Mouse (Mus musculus) bone marrow, adult 2 months (tissue): ENCODE results near the gene Soat1.

ENCODE experiments used
- CTCF ChIP-seq: fragments of 200-500 bp; IDR thresholded peaks from 2 replicates; pipeline ENCODE4 v1.5.1; 2011; ENCODE audit warnings: low read length, control low read depth; ENCODE audit not compliant: control insufficient read depth, insufficient read depth
- POLR2A ChIP-seq: fragments of 200-500 bp; IDR thresholded peaks from 2 replicates; pipeline ENCODE4 v1.6.1; 2011; ENCODE audit warnings: low read depth, mild to moderate bottlenecking, control low read depth, low read length, borderline replicate concordance; ENCODE audit not compliant: control insufficient read depth

DNA sequence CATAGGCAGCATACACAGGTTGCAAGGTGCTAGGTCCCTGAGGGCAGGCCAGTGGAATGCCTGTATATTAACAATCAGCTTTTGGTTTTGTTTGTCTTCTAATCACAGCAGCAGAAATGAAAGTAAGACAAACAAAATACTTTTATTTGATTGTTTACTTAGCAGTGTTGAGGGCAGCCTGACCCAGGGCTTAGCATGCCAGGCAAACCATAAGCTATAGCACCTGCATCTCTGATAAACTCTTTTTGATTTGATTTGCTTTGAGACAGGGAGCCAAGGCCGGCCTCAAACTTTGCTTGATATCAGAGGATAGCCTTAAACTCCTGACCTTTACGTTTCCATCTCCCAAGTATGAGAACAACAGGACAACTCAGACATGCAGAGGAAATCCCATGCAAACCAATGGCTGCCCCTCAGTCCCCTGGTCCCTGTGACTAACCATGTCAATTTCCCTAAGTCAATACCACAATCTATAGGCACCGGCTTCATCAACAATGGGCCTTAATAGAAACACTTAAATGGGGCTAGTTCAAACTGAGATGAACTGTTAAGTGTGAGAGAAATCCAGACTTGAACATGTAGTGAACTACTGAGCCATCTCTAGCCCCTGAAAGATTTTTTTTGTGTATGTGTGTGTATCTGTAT is 46.1 kb upstream of the Soat1 start:
- TF ChIP-seq CTCF: no peak
- TF ChIP-seq POLR2A: no peak
